Mouse (Mus musculus): ENCODE data around the gene Sidt1. TPM values are rescaled to one million over a fixed set of nuclear protein-coding genes. Genes with fewer than 3 reads are reported as not detected.

The Sidt1 gene
- polyA plus RNA-seq, 1 experiment: 9.9 TPM

- Histone ChIP-seq H3K27me3 (ENCODE audit: control insufficient read depth, insufficient read depth, low read length) (no peaks in the 10 kb centered on the region), H3K36me3 (ENCODE audit: control insufficient read depth, insufficient read depth, low read length) (no peaks in the 10 kb centered on the region), H3K4me3 (ENCODE audit: control insufficient read depth, insufficient read depth, low read length) (no peak overlapping the region), H3K27ac (ENCODE audit: control insufficient read depth, insufficient read depth, low read length) (no peak overlapping the region), H3K4me1 (replicated peaks; ENCODE audit: control insufficient read depth, insufficient read depth, low read length) (peaks cover 6% of the 10 kb centered on the region)
- TF ChIP-seq CTCF (IDR thresholded peaks at IDR 0.05; ENCODE audit: borderline replicate concordance, control insufficient read depth, extremely low read depth, insufficient read depth, low read length, poor library complexity): no peak
- TF ChIP-seq POLR2A (IDR thresholded peaks at IDR 0.05; ENCODE audit: control insufficient read depth, extremely low read depth, insufficient read depth, low read length, poor library complexity): no peak
- 94% methylated on average over 4 of the region's 4 CpGs for WGBS
- no peak for DNase-seq
Observed at GRCm38 (mm10) chr16:44316350-44316749, 16.6 kb downstream of the Sidt1 start.

GRCm38 (mm10) chr16:44313422-44313821, 19.6 kb downstream of the Sidt1 start:
- no peaks in the 10 kb centered on the region for H3K4me1 ChIP-seq (replicated peaks; ENCODE audit: control insufficient read depth, insufficient read depth, low read length)
- H3K27me3 ChIP-seq (ENCODE audit: control insufficient read depth, insufficient read depth, low read length): no peaks in the 10 kb centered on the region
- H3K27ac ChIP-seq (ENCODE audit: control insufficient read depth, insufficient read depth, low read length): no peak overlapping the region
- TF ChIP-seq POLR2A (IDR thresholded peaks at IDR 0.05; ENCODE audit: control insufficient read depth, extremely low read depth, insufficient read depth, low read length, poor library complexity) (no peak), CTCF (IDR thresholded peaks at IDR 0.05; ENCODE audit: borderline replicate concordance, control insufficient read depth, extremely low read depth, insufficient read depth, low read length, poor library complexity) (no peak)
- H3K36me3 ChIP-seq (ENCODE audit: control insufficient read depth, insufficient read depth, low read length): no peaks in the 10 kb centered on the region
- WGBS: 64% methylated on average over 4 of the region's 4 CpGs
- no peak for DNase-seq
- no peak overlapping the region for H3K4me3 ChIP-seq (ENCODE audit: control insufficient read depth, insufficient read depth, low read length)

- Histone ChIP-seq H3K36me3 (ENCODE audit: control insufficient read depth, insufficient read depth, low read length) (no peaks in the 10 kb centered on the region), H3K4me3 (ENCODE audit: control insufficient read depth, insufficient read depth, low read length) (no peak overlapping the region), H3K27me3 (ENCODE audit: control insufficient read depth, insufficient read depth, low read length) (no peaks in the 10 kb centered on the region), H3K4me1 (replicated peaks; ENCODE audit: control insufficient read depth, insufficient read depth, low read length) (no peaks in the 10 kb centered on the region), H3K27ac (ENCODE audit: control insufficient read depth, insufficient read depth, low read length) (no peak overlapping the region)
- WGBS: 81% methylated on average over 3 of the region's 3 CpGs
- no peak for DNase-seq
- TF ChIP-seq POLR2A (IDR thresholded peaks at IDR 0.05; ENCODE audit: control insufficient read depth, extremely low read depth, insufficient read depth, low read length, poor library complexity): no peak
- TF ChIP-seq CTCF (IDR thresholded peaks at IDR 0.05; ENCODE audit: borderline replicate concordance, control insufficient read depth, extremely low read depth, insufficient read depth, low read length, poor library complexity): no peak
Observed at GRCm38 (mm10) chr16:44305606-44306005, 27.4 kb downstream of the Sidt1 start.

- Histone ChIP-seq H3K27ac (ENCODE audit: control insufficient read depth, insufficient read depth, low read length) (no peak overlapping the region), H3K4me1 (replicated peaks; ENCODE audit: control insufficient read depth, insufficient read depth, low read length) (no peaks in the 10 kb centered on the region), H3K4me3 (ENCODE audit: control insufficient read depth, insufficient read depth, low read length) (no peak overlapping the region), H3K27me3 (ENCODE audit: control insufficient read depth, insufficient read depth, low read length) (no peaks in the 10 kb centered on the region), H3K36me3 (ENCODE audit: control insufficient read depth, insufficient read depth, low read length) (no peaks in the 10 kb centered on the region)
- TF ChIP-seq CTCF (IDR thresholded peaks at IDR 0.05; ENCODE audit: borderline replicate concordance, control insufficient read depth, extremely low read depth, insufficient read depth, low read length, poor library complexity): no peak
- no peak for TF ChIP-seq POLR2A (IDR thresholded peaks at IDR 0.05; ENCODE audit: control insufficient read depth, extremely low read depth, insufficient read depth, low read length, poor library complexity)
- 88% methylated on average over 2 of the region's 2 CpGs for WGBS
- no peak for DNase-seq
Observed at GRCm38 (mm10) chr16:44303822-44304221, 29.2 kb downstream of the Sidt1 start.

GRCm38 (mm10) chr16:44302126-44302892, 30.7 kb downstream of the Sidt1 start:
- Histone ChIP-seq H3K27ac (ENCODE audit: control insufficient read depth, insufficient read depth, low read length) (no peak overlapping the region), H3K36me3 (ENCODE audit: control insufficient read depth, insufficient read depth, low read length) (no peaks in the 10 kb centered on the region), H3K4me1 (replicated peaks; ENCODE audit: control insufficient read depth, insufficient read depth, low read length) (no peaks in the 10 kb centered on the region), H3K27me3 (ENCODE audit: control insufficient read depth, insufficient read depth, low read length) (no peaks in the 10 kb centered on the region), H3K4me3 (ENCODE audit: control insufficient read depth, insufficient read depth, low read length) (no peak overlapping the region)
- DNase-seq: no peak
- no peak for TF ChIP-seq POLR2A (IDR thresholded peaks at IDR 0.05; ENCODE audit: control insufficient read depth, extremely low read depth, insufficient read depth, low read length, poor library complexity)
- TF ChIP-seq CTCF (IDR thresholded peaks at IDR 0.05; ENCODE audit: borderline replicate concordance, control insufficient read depth, extremely low read depth, insufficient read depth, low read length, poor library complexity): no peak
- WGBS: 73% methylated on average over 10 of the region's 10 CpGs

- H3K4me3 ChIP-seq (ENCODE audit: control insufficient read depth, insufficient read depth, low read length): no peak overlapping the region
- no peaks in the 10 kb centered on the region for H3K36me3 ChIP-seq (ENCODE audit: control insufficient read depth, insufficient read depth, low read length)
- H3K27me3 ChIP-seq (ENCODE audit: control insufficient read depth, insufficient read depth, low read length): no peaks in the 10 kb centered on the region
- DNase-seq: peak; percentile 8
- no peak overlapping the region for H3K27ac ChIP-seq (ENCODE audit: control insufficient read depth, insufficient read depth, low read length)
- 91% methylated on average over 20 of the region's 20 CpGs for WGBS
- no peaks in the 10 kb centered on the region for H3K4me1 ChIP-seq (replicated peaks; ENCODE audit: control insufficient read depth, insufficient read depth, low read length)
- TF ChIP-seq POLR2A (IDR thresholded peaks at IDR 0.05; ENCODE audit: control insufficient read depth, extremely low read depth, insufficient read depth, low read length, poor library complexity) (no peak), CTCF (IDR thresholded peaks at IDR 0.05; ENCODE audit: borderline replicate concordance, control insufficient read depth, extremely low read depth, insufficient read depth, low read length, poor library complexity) (no peak)
Observed at GRCm38 (mm10) chr16:44299438-44300093, 33.4 kb downstream of the Sidt1 start.

All from thymus, adult 2 months (tissue).